Mouse (Mus musculus) left cerebral cortex, adult 2 months (tissue): ENCODE data around the gene Foxp1. TPM values are rescaled to one million over a fixed set of nuclear protein-coding genes. Genes with fewer than 3 reads are reported as not detected.

ENCODE experiments used
- DNase-seq, 2 experiments: peaks; one replicate each; pipeline ENCODE4 v3.0.0; 2021 to 2022; ENCODE audit warnings: low spot score in 2 of 2, mixed read lengths in 1 of 2; ENCODE audit errors: extremely low spot score in 1 of 2
- H3K27ac ChIP-seq: fragments of 200-600 bp; 2 replicates; pipeline ENCODE4 v1.8.1; 2022
- H3K4me3 ChIP-seq: fragments of 200-600 bp; 2 replicates; pipeline ENCODE4 v1.8.1; 2022
- CTCF ChIP-seq: fragments of 200-600 bp; IDR thresholded peaks from 2 replicates; pipeline ENCODE4 v1.8.1; 2022; ENCODE audit warnings: antibody characterized with exemption, mild to moderate bottlenecking, moderate library complexity
- intact Hi-C: fragments of 180-260 bp; cut with DNase I; formaldehyde crosslinking; loops from one replicate; pipeline ENCODE4 v1.15.1; 2025
- total RNA-seq, 2 experiments: library from RNA; stranded (reverse); gene quantifications; 2 replicates each; pipeline ENCODE4 v1.2.3; 2021

The Foxp1 gene
- total RNA-seq, 2 experiments from 2014 or later = 133 to 139 TPM

- TF ChIP-seq CTCF = no peak
These were observed 576.8 kb downstream of the Foxp1 start for GRCm38 (mm10) chr6:98945496-98946412.

GRCm38 (mm10) chr6:98938348-98938747 is 584.2 kb downstream of the Foxp1 start:
- no peak for DNase-seq
- intact Hi-C loops = loop anchor here (5.0 to 10.0 kb wide), 3 partner anchors 304 to 831 kb away; no protein-coding TSS in a partner anchor
- peak overlapping the region; percentile 4; the same call in 1 of the 2 replicates for H3K27ac ChIP-seq
- H3K4me3 ChIP-seq = no peak overlapping the region
- no peak for TF ChIP-seq CTCF

More at GRCm38 (mm10) chr6:98945496-98946412, 576.8 kb downstream of the Foxp1 start:
- intact Hi-C loops = loop anchor here (10.0 kb wide), 1 partner anchor 579 kb away; the partner anchor contains the start of gene Foxp1
- DNase-seq = no peak
- no peak overlapping the region for H3K4me3 ChIP-seq
- H3K27ac ChIP-seq = no peak overlapping the region

- Histone ChIP-seq H3K27ac (peak overlapping the region; percentile 50), H3K4me3 (no peak overlapping the region)
- no peak for DNase-seq
- intact Hi-C loops = loop anchor here (5.0 to 10.0 kb wide), 3 partner anchors 303 to 830 kb away; no protein-coding TSS in a partner anchor
- TF ChIP-seq CTCF = no peak
These were observed 585.0 kb downstream of the Foxp1 start for GRCm38 (mm10) chr6:98937513-98937912.

GRCm38 (mm10) chr6:98936377-98936776 is 586.1 kb downstream of the Foxp1 start:
- Histone ChIP-seq H3K27ac (peak overlapping the region; percentile 29), H3K4me3 (no peak overlapping the region)
- TF ChIP-seq CTCF = no peak
- intact Hi-C loops = loop anchor here (5.0 to 10.0 kb wide), 3 partner anchors 302 to 829 kb away; no protein-coding TSS in a partner anchor
- DNase-seq = no peak

GRCm38 (mm10) chr6:98935169-98935568 is 587.4 kb downstream of the Foxp1 start:
- H3K4me3 ChIP-seq = no peak overlapping the region
- no peak for TF ChIP-seq CTCF
- no peak overlapping the region for H3K27ac ChIP-seq
- intact Hi-C loops = loop anchor here (5.0 to 10.0 kb wide), 3 partner anchors 300 to 828 kb away; no protein-coding TSS in a partner anchor
- no peak for DNase-seq

- TF ChIP-seq CTCF = no peak
- no peak overlapping the region for H3K4me3 ChIP-seq
- no peak overlapping the region for H3K27ac ChIP-seq
- intact Hi-C loops = loop anchor here (10.0 kb wide), 1 partner anchor 300 kb away; no protein-coding TSS in a partner anchor
- DNase-seq = no peak
These were observed 588.1 kb downstream of the Foxp1 start for GRCm38 (mm10) chr6:98934381-98934780.

GRCm38 (mm10) chr6:98933135-98933724 is 589.3 kb downstream of the Foxp1 start:
- H3K27ac ChIP-seq = no peak overlapping the region
- TF ChIP-seq CTCF = no peak
- no peak overlapping the region for H3K4me3 ChIP-seq
- DNase-seq = no peak
- intact Hi-C loops = loop anchor here (10.0 kb wide), 1 partner anchor 298 kb away; no protein-coding TSS in a partner anchor

- TF ChIP-seq CTCF = no peak
- intact Hi-C loops = loop anchor here (10.0 kb wide), 1 partner anchor 297 kb away; no protein-coding TSS in a partner anchor
- no peak for DNase-seq
- H3K4me3 ChIP-seq = no peak overlapping the region
- H3K27ac ChIP-seq = no peak overlapping the region
These were observed 590.5 kb downstream of the Foxp1 start for GRCm38 (mm10) chr6:98931881-98932540.

- intact Hi-C loops = loop anchor here (10.0 kb wide), 1 partner anchor 296 kb away; no protein-coding TSS in a partner anchor
- Histone ChIP-seq H3K4me3 (no peak overlapping the region), H3K27ac (no peak overlapping the region)
- no peak for DNase-seq
- TF ChIP-seq CTCF = no peak
These were observed 591.7 kb downstream of the Foxp1 start for GRCm38 (mm10) chr6:98930652-98931300.

- no peak overlapping the region for H3K27ac ChIP-seq
- intact Hi-C loops = no loop called here
- no peak for DNase-seq
- H3K4me3 ChIP-seq = no peak overlapping the region
- no peak for TF ChIP-seq CTCF
These were observed 594.2 kb downstream of the Foxp1 start for GRCm38 (mm10) chr6:98928365-98928764.

- intact Hi-C loops = no loop called here
- Histone ChIP-seq H3K27ac (no peak overlapping the region), H3K4me3 (no peak overlapping the region)
- DNase-seq = no peak
- no peak for TF ChIP-seq CTCF
These were observed 621.3 kb downstream of the Foxp1 start for GRCm38 (mm10) chr6:98901259-98901658.
